8 mouse cellular contexts compared by ENCODE assay signal in genomic region chr9:70421257-70422056, GRCm38 (mm10). TPM values are rescaled to one million over a fixed set of nuclear protein-coding genes. Genes with fewer than 3 reads are reported as not detected.
DNase-seq lines count a peak whose midpoint lies in the region; ATAC-seq and TF ChIP-seq lines count a peak whose summit lies in the region.

Gene Ccnb2 (minus strand): TSS chr9:70421547.

- peak within 1 kb of the TSS; percentile 88 for H3K9ac ChIP-seq in kidney, embryonic 14.5 days (ENCODE audit: low read depth, low read length)
- H3K9ac ChIP-seq in limb, embryonic 15.5 days = peak within 1 kb of the TSS; percentile 41

- no peaks in the 10 kb centered on the region for H3K9me3 ChIP-seq in kidney, embryonic 14.5 days (ENCODE audit: control insufficient read depth, low read length)
- H3K9me3 ChIP-seq in limb, embryonic 15.5 days = no peaks in the 10 kb centered on the region

- peak; percentile 97 for ATAC-seq in kidney, embryonic 14.5 days (ENCODE audit: low FRiP score, low TSS enrichment)
- ATAC-seq in limb, embryonic 15.5 days (ENCODE audit: insufficient number of reproducible peaks, low FRiP score, low TSS enrichment, low read depth) = peak; percentile 84

- WGBS in bone marrow, adult 2 months = under 1% methylated on average over 45 of the region's 45 CpGs
- WGBS in kidney, embryonic 14.5 days = 2% methylated on average over 45 of the region's 45 CpGs
- 2% methylated on average over 45 of the region's 45 CpGs for WGBS in limb, embryonic 15.5 days

- peak; percentile 94 for DNase-seq in 416B (ENCODE audit: low read depth)
- DNase-seq in heart, adult 9 months (ENCODE audit: low spot score in 2 of 2) = peak; percentile 85 to 88
- DNase-seq in monocyte, adult 2 months (ENCODE audit: low read depth in 1 of 2, low spot score in 2 of 2) = peak; percentile 61 to 63
- DNase-seq in spleen, postnatal 4 days (ENCODE audit: low spot score in 2 of 2) = peak; percentile 93 to 96

- H3K4me2 ChIP-seq in kidney, embryonic 14.5 days (replicated peaks; ENCODE audit: low read depth, low read length) = peak within 1 kb of the TSS; percentile 84
- peak within 1 kb of the TSS; percentile 95 for H3K4me2 ChIP-seq in limb, embryonic 15.5 days

- H3K4me3 ChIP-seq in bone marrow, adult 2 months (replicated peaks; ENCODE audit: control insufficient read depth, low read depth, low read length) = peak within 1 kb of the TSS; percentile 86
- H3K4me3 ChIP-seq in embryonic fibroblast, embryonic 13.5 days (ENCODE audit: insufficient read depth, low read length) = peak within 1 kb of the TSS; percentile 56
- peak within 1 kb of the TSS; percentile 86 for H3K4me3 ChIP-seq in kidney, embryonic 14.5 days (ENCODE audit: low read length)
- peak within 1 kb of the TSS; percentile 66 for H3K4me3 ChIP-seq in limb, embryonic 15.5 days

- peak within 1 kb of the TSS; percentile 86 for H3K27ac ChIP-seq in bone marrow, adult 2 months (ENCODE audit: control insufficient read depth, insufficient read depth, low read depth, low read length, poor library complexity)
- H3K27ac ChIP-seq in embryonic fibroblast, embryonic 13.5 days (ENCODE audit: insufficient read depth, low read length) = no peak within 1 kb of the TSS
- peak within 1 kb of the TSS; percentile 63 for H3K27ac ChIP-seq in kidney, embryonic 14.5 days (ENCODE audit: low read depth, low read length)
- H3K27ac ChIP-seq in limb, embryonic 15.5 days = peak within 1 kb of the TSS; percentile 28; the same call in 1 of the 2 replicates

- no peaks in the 10 kb centered on the region for H3K27me3 ChIP-seq in kidney, embryonic 14.5 days (ENCODE audit: control insufficient read depth, insufficient read depth, low read length)
- no peaks in the 10 kb centered on the region for H3K27me3 ChIP-seq in limb, embryonic 15.5 days

- no peak for TF ChIP-seq CTCF in bone marrow, adult 2 months (IDR thresholded peaks at IDR 0.05; ENCODE audit: control insufficient read depth, insufficient read depth, low read length)
- no peak for TF ChIP-seq CTCF in embryonic fibroblast, embryonic 13.5 days (IDR thresholded peaks at IDR 0.05; ENCODE audit: borderline replicate concordance, insufficient read depth, low read length)

- H3K36me3 ChIP-seq in kidney, embryonic 14.5 days (ENCODE audit: control insufficient read depth, insufficient read depth, low read length) = peaks cover 38% of the 10 kb centered on the region
- H3K36me3 ChIP-seq in limb, embryonic 15.5 days = peaks cover 33% of the 10 kb centered on the region

- TF ChIP-seq POLR2A in bone marrow, adult 2 months (IDR thresholded peaks at IDR 0.05; ENCODE audit: borderline replicate concordance, control insufficient read depth, low read depth, low read length) = peak; percentile 96
- TF ChIP-seq POLR2A in embryonic fibroblast, embryonic 13.5 days (IDR thresholded peaks at IDR 0.05; ENCODE audit: low read depth, low read length) = peak; percentile 76

- no peaks in the 10 kb centered on the region for H3K4me1 ChIP-seq in bone marrow, adult 2 months (ENCODE audit: control insufficient read depth, insufficient read depth, low read length)
- H3K4me1 ChIP-seq in embryonic fibroblast, embryonic 13.5 days (ENCODE audit: control insufficient read depth, insufficient read depth, low read length) = no peaks in the 10 kb centered on the region
- 0 out of 2 replicates have a peak, but pooled peaks cover 10% of the 10 kb centered on the region for H3K4me1 ChIP-seq in kidney, embryonic 14.5 days (ENCODE audit: control insufficient read depth, insufficient read depth, low read length)
- peaks cover 11% of the 10 kb centered on the region for H3K4me1 ChIP-seq in limb, embryonic 15.5 days

RNA-seq across cellular contexts. Expression of gene Ccnb2, which starts in this region (rescaled TPM):
- polyA plus RNA-seq in bone marrow, adult 2 months (2011; ENCODE audit: insufficient read depth, insufficient read length, low replicate concordance, missing spikeins) = 69.4 and 109 TPM in 2 replicates
- 36.9 and 57.8 TPM in 2 replicates for polyA plus RNA-seq in embryonic fibroblast, embryonic 13.5 days (2011; ENCODE audit: insufficient read length, low read depth, missing spikeins)
- polyA plus RNA-seq in kidney, embryonic 14.5 days (2014; fragmentation: Nextera tagmentation; extraction: Ambion mirVana) = 234 and 264 TPM in 2 replicates
- polyA plus RNA-seq in limb, embryonic 15.5 days (2015; fragmentation: Nextera tagmentation; extraction: Ambion mirVana) = 133 and 136 TPM in 2 replicates
